Mouse (Mus musculus) left cerebral cortex, adult 11 months (tissue): Measurements from ENCODE around the gene Zfp865.
"Not testable (repeated sequence)": the region's sequence is repeated elsewhere in the genome, so short reads cannot be mapped to it uniquely, and the experiment has no call there.

Experiments used
- DNase-seq: peaks from one replicate; pipeline ENCODE4 v3.0.0; 2022; ENCODE audit warnings: low spot score

Zfp865 gene

DNA sequence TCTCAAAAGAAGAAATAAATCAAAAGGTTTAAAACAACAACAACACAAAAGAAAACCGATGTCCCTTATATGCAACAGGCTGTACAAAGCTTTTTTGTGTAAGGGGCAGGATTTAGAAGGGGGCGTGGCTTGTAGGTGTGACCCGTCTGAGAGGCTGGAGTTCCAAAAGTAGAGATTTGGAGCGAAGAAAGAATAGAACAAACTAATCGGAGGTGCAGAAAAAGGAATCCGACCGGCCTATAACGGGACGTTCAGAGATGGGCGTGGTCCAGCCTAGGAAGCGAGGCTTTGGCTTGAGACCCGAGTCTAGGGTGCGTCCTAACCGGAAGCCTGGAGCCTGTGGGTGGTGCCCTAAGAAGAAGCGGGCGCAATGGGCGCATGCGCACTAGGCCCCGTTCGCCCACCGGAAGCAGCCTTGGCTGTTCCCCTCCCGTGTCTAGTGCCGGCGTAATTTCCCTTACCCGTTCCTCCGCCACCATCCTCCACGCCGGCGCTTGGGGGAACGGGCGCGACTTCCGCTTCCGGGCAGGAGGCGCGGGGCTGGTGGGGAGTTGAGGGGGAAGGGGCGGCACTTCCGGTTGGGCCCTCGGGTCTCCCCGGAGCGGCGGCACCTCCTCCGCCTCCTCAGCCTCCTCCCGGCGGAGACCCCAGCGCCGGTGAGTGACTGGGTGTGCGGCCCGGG, at the start of gene Zfp865, which contains the start of gene Ccdc106:
TSS of gene Zfp865 (plus strand) at position 377 of the 682 bp plus-strand sequence.
TSS of gene Ccdc106 (plus strand) at position 554 of the 682 bp plus-strand sequence.
- DNase-seq: peak; percentile 98

DNA sequence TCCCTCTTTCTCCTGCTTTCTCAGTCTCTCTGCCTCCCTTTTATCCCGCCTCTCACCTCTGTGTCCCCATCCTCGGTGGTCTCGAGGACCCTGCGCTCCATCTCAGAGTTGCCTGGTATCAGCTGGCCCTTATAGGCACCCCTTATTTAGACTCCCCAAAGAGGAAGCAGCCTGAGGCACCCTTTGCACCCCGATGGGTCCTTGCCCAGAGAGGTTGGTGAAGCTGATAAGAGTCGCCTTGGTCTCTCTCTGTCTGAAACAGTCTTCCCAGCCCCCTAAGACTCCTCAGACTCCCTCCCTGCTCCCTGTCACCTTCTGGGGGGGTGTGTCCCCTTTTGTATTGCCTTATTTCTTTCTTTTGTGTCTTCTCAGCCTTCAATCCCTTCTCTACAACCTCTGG, 49.1 kb upstream of the Zfp865 start, which contains the start of gene Sbk3:
TSS of gene Sbk3 (minus strand) at position 101 of the 400 bp plus-strand sequence.
- DNase-seq: no peak

DNA sequence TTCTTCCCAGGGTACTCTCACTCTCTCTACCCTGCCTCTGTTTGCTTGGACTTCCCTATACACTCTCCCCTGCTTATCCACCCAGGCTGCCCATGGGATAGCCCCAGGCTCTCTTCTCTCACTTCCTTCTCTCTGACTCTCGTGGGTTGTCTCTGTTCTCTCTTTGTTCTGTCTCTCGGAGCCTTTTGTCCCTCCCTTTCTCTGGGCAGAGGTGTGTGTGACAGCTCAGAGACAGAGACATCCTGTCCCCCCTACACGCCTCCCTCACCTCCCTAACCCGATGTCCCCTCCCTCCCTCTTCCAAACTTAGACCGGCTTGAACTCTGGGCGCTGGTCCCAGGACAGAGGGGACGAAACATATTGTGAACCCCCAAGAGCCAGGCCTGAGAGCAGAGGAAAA, 48.5 kb upstream of the Zfp865 start:
- DNase-seq: no peak

DNA sequence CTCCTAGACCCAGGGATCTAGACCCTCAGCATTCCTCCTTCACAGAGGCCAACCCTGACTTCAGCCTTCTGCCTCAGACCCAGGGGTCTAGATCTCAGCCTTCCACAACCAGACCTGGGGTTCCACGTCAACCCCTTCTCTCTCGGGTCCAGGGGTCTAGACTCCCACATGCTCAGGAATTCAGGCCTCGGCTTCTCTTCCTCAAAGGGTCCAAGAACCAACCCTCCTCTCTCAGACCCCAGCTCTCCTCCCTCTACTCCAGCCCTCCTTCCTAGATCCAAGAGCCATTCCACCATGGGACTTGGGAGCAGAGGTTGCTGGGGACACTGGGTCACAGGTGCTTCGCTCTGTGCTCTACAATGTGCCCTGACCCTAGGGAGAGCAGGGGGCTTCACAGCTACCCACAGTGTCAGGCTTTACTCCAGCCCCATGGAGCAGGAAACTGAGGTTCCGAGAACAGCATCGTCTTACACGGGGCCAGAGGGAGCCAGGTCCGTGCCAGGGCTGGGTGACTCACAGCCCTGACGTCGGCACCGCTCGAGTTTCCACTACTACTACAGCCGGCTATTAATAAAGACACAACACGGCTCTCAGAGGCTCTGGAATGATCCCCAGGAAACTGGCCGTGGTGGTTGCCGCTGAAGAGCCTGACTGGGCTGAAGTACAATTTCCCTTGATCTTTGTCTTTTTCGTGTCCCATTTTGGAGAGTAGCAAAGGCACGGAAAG, 47.7 kb upstream of the Zfp865 start:
- DNase-seq: no peak

DNA sequence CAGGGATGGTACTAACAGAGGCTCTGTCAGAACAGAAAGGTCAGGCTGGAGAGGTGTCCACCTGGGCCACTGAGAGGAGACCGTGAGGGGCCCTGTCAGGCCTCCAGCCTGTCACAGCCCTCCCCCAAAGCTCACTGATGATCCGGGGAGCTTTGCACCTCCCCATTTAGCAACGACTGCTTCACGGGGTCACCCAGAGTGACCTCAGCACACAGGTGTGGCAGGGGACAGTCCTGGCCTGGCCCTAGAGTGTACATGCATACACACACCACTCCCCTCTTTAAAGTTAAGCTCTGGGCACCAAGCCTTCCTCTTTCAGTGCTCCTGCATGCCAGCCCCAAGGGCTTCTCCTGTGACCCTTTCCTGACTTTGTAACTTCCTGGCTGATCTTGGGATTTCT, 44.7 kb upstream of the Zfp865 start:
- DNase-seq: no peak

DNA sequence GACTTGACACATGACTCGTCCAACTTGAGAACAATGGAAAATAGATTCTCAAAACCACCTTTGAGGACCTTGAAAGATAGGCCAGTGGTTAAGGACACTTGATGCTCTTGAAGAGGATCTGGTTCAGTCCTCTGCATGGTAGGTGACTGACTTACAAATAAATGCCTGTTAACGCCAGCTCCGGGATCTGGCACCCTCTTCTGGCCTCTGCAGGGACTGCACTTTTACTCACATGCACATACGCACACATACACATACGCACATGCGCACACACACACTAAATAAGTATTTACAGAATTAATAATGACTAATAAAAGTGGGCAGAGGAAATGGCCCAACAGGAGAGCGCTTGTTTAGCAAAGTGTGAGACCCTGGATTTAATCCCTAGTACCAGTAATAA, 43.3 kb upstream of the Zfp865 start:
- DNase-seq: no peak

DNA sequence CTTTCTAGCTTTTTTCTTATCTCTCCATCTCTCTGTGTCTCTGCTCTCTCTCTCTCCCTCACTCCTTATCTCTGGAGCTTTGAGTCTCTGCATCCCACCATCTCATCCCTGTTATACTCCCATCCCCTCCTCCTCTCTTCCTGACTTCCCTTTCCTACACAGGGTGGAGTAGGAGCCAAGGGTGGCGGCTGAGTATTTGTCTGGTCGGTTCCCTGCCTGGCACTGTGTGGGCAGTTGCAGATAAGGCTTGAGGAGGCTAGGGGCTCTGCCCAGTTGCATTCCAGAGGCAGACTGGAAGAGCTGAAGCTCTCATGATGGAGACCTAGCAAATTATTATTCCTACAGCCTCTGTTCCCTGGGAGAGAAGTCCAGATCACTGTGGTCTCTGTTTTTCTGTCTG, 31.9 kb upstream of the Zfp865 start:
- DNase-seq: no peak

DNA sequence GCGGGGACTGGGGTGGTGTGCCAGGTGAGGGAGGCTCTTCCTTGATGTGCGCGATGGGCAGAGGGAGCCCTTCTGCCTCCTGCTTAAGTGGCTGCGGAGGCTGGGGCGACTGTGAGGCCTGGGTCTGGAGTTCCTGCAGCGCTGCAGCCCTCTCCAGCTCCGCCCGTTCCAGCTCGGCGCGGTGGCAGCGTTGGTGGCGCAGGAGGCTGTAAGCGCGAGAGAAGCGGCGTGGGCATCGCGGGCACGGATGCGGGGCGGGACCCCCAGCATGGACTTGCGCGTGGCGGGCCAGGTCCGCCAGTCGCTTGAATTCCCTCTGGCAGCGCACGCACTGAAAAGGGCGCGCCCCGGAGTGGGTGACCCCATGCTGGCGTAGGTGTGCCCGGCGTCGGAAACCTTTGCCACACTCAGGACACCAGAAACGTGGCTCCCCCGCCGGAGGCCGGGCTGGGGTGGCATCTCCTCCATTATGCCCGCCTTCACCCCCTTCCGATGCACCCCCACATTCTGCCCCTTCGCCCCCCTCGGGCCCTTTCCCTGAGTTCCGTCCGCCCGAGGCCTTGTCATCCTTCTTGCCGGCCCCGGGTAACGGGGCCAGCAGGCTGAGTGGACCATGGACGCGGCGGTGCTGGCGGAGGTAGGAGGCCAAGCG, 26.7 kb upstream of the Zfp865 start:
- DNase-seq: no peak

- DNase-seq: no peak
Observed at GRCm38 (mm10) chr7:4993999-4994788, 26.0 kb upstream of the Zfp865 start.

- no peak for DNase-seq
Observed at GRCm38 (mm10) chr7:4995268-4996002, 24.7 kb upstream of the Zfp865 start.

- DNase-seq: no peak
Observed at GRCm38 (mm10) chr7:4996003-4996895, 23.9 kb upstream of the Zfp865 start, which contains the start of gene Zfp579. Zfp579 (minus strand) TSS chr7:4996158.

DNA sequence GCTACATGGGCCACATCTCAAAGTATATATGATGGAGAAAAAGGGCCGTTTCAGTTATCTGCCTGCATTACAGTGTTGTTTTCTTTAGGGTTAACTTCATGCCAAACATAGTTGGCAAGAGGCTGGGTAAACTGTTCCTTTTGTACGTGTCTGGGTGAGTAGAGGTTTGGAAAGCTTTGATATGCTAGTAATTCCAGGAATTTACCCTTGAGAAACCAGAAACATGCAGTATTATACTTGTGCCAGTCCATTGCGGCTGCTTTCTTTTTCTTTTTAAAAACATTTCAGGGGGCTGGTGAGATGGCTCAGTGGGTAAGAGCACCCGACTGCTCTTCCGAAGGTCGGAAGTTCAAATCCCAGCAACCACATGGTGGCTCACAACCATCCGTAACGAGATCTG, 23.2 kb upstream of the Zfp865 start:
- no peak for DNase-seq

DNA sequence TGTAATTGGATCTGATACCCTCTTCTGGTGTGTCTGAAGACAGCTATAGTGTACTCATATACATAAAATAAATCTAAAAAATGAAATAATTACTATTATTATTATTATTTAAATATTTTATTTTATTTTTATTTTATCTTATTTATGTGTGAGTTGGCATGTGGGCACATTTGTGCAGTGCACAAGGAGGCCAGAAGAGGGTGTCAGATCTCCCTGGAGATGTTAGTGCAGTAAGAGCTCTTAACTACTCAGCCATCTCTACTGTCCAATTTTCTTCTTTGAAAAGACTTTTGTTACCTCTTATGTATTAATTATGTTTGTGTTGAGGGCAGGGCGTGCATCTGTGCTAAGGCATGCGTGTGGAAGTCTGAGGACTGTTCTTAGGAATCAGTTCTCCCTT, 20.3 kb upstream of the Zfp865 start:
- DNase-seq: no peak

DNA sequence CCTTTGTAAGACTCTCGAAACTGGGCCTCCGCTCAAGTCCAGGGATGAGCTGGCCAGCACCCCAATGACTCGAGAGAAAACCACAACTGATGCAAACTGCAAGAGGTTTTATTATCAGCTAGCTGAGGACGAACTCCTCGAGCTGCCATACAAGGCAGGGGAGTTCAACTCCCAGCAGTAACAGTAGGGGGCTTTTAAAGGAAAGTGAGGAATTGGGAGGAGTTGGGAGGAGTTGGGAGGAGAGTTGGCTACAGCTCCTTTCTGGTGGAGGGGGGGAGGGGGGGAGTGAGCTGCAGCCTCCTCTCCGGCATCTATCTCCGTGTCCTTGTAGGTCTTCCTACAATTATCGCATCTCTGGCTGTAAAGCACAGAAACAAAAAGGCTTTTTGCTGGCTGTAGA, 17.3 kb upstream of the Zfp865 start:
- not testable (repeated sequence) for DNase-seq

- no peak for DNase-seq
Observed at GRCm38 (mm10) chr7:5008229-5008628, 11.9 kb upstream of the Zfp865 start.

GRCm38 (mm10) chr7:5012681-5013513, 7.3 kb upstream of the Zfp865 start:
- DNase-seq: no peak

GRCm38 (mm10) chr7:5014251-5015117, 5.7 kb upstream of the Zfp865 start, which contains the start of the genes Zfp524 and Fiz1:
Zfp524 (plus strand) TSS chr7:5014415.
Fiz1 (minus strand) TSS chr7:5014697.
- DNase-seq: peak; percentile 96
